Mouse (Mus musculus): Measurements from ENCODE around the gene Chrm1.
"Not testable (repeated sequence)": the region's sequence is repeated elsewhere in the genome, so short reads cannot be mapped to it uniquely, and the experiment has no call there.

Chrm1 gene

DNA sequence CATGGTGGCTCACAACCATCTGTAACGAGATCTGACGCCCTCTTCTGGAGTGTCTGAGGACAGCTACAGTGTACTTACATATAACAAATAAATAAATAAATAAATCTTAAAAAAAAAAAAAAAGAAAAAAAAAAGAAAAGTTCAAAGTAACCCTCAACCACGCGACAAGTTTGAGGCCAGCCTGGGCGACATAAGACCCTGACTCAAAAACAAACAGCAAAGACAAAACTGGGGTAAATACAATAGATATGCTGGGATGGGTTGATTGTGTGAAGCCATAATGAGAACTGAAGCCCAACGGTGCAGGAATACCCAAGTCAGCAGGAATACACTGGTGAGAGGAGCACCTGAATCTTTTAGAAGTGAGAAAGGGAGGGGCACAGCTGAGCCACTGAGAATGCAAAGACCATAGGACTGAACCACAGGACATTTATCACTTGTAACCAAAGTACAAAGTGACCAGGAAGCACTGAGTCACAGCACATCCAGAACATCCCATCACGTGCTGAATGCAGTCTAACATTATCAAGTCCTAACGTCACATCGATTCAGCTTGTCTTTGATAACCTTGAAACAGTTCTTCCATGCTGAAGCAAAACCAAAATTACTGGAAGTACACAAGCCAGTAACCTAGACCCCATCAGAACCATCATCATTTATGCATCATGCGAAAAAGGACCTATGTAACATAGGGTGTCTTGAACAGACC is 53.3 kb downstream of the Chrm1 start:
- no peak for DNase-seq (ENCODE audit: low spot score in 2 of 2)

DNA sequence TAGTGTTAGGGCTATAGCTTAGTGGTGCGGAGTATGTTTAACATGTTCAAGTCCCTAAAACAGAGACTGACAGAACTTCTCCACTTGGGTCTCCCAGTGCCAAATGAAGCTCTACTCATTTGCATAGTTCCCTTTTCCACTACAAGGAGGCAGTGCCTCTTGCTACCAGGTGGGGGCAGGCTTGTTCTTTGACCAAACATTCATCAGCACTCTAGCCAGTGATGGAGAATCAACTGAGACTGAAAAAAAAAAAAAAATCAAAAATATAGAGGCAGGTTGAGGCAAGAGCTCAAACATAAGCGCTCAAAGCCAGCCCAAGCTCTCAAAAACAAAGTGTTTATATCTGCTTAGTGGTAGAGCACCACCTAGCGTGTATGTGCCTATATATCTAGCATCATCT is 54.8 kb downstream of the Chrm1 start:
- DNase-seq (ENCODE audit: low spot score in 2 of 2): peak; percentile 55 to 72

DNA sequence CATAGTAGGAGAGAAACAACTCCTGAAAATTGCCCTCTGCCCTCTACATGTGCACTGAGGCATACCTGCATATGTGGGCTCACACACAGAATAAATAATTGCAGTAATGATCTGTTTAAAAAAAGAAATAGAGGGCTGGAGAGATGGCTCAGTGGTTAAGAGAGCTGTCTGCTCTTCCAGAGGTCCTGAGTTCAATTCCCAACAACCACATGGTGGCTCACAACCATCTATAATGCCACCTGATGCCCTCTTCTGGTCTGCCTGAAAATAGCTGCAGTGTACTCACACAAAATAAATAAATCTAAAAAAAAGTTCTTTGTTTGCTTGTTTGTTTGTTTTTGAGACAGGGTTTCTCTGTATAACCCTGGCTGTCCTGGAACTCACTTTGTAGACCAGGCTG is 55.4 kb downstream of the Chrm1 start:
- DNase-seq (ENCODE audit: low spot score in 2 of 2): not testable (repeated sequence)

DNA sequence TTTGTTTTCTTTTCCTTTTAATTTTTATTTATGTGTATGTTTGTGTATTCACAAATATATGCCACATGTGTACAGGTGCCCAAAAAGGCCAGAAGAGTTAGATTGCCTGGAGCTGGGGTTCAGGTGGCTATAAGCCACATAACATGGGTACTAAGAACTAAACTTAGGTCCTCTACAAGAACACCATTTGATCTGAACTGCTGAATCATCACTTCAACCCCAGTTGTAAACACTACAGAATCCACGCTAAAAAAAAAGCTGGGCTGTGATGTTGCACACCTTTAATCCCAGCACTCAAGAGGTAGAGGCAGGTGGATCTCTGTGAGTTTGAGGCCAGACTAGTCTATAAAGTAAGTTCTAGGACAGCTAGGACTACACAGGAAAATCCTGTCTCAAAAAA is 57.8 kb downstream of the Chrm1 start:
- DNase-seq (ENCODE audit: low spot score in 2 of 2): no peak

DNA sequence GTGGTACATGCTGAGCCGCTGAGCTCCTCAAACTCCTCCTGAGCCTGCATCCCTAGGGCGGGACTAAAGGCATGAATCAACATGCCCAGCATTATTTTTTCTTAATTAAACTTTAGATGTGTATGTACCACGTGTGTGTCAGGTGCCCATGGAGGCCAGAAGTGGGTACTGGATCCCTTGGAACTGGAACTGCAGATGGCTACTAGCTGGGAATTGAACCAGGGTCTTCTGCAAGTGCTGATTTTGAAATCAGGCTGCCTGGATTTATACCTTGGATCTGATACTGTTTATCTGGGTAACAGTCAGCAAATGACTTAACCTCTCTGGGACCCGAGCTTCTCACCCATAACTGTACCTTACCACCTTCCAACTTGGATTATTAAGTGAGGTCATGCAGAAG is 58.4 kb downstream of the Chrm1 start:
- DNase-seq (ENCODE audit: low spot score in 2 of 2): no peak

DNA sequence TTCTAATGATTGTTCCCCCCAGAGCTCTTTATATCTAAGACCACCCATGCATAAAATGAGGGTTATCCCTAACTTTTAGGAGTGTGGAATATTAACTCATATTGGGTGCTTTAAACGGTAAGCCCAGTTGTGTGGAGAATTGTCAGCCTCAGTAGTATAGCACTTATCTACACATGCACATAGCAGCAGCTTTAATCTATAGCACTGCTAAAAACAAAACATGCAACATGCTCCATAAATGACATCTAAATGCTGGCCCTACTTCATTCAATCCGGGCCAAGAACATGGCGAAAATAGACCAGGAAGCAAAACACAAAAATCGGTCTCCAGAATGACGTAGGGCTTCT is 58.9 kb downstream of the Chrm1 start:
- DNase-seq (ENCODE audit: low spot score in 2 of 2): no peak

DNA sequence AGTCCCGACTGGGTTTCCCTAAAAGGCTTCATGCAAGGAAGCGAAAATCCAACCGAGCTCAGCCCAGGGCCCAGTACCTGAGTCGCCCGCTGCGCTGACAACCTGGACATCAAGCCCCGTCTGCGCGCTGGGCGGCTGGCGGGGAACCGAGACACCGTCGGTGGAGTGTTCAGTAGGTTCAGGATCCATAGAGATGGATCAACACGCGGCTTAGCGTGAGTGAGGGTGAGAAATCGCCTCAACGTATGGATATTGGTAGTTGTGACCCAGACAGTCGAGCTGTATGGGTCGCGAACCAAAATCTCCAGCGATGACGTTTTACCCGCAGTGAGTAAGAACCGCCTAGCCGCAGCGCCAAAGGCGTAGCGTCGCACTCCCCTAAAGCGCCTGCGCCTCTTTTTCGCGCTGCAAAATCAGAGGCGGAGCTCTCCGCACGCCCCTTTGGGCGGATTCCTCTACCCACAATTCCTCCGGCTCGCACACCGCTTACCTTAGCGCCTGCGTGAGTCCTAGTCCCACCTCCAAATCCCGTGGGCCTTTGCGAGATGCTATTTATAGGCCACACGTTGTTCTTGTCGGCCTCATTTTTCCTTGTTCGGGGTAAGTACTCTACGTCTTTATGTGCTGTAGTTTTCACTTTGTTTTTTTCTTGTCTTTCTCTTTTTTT is 59.5 kb downstream of the Chrm1 start, which contains the start of gene Slc3a2:
Slc3a2 (minus strand) TSS at position 463 of the 667 bp plus-strand sequence.
- DNase-seq (ENCODE audit: low spot score in 2 of 2): peak; percentile 90 to 91

DNA sequence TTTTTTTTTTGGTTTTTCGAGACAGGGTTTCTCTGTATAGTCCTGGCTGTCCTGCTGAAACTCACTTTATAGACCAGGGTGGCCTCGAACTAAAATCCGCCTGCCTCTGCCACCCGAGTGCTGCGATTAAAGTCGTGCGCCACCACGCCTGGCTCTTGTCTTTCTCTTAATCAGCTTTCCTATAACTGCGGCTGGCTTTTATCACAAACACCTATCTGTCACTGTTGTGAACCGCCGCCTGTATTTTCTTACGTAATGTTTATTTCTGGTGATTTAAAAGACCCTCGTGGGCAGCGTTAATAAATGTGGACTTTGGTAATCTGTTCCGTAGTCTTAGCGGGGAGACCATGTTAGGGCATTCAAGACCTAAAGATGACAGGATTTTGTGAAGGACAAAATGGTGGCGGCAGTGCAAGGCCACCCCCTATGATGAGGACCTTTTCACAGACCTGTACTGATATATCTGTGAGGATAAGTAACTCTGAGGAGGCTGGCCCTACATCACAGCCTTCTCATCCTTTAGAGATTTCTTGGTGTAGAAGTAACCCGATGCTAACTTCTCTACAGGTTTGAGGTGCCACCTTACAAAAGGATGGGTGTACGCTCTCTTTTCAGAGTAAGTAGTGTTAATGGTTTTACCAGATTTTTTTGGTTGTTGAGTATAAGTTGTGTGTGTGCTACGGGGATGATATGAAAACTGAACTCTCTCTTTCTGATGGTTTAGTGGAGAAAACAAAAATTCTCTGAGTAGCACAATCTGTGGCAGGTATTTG is 60.2 kb downstream of the Chrm1 start:
- no peak for DNase-seq (ENCODE audit: low spot score in 2 of 2)

DNA sequence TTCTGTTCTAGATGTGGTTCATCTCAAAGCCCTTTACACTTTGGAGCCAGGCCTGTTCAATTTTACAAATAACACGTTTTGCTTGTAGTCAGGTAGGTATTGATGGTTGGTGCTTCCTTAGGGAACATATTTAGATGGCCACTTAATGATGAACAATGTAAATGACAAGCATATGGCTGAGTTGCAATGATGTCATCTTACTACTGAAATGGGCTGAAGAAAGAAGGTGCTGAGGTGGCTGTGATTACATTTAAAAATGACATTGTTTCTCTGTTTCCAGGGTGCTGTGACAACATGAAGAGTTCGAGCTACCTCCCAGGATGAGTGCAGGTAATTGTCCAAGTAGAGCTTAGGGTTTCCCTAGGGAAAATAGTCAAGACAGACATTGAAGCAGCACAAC is 60.8 kb downstream of the Chrm1 start:
- DNase-seq (ENCODE audit: low spot score in 2 of 2): no peak

DNA sequence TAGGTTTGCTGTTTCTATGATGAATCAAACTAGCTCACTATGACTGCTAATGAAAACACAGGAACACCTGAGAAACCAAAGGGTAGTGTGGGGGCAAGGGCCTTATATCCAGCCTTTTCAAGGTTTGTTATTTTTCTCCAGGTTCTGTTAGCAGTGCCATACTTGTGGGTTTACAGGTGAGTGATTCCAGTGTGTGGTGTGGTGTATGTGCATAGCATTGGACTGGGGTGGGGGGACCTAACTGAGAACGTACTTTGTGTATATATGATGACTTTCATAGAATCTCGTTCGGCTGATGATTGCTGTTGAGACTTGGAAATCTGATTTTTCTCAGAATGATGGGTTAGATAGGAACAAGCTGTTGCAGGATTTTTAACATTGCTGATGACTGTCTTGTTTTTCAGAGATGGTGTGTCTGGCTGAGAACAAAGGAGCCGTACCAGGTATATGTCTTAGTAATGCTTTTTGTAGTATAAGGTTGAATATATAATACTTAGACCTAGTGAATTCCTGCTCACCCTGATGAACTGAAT is 61.6 kb downstream of the Chrm1 start:
- no peak for DNase-seq (ENCODE audit: low spot score in 2 of 2)

DNA sequence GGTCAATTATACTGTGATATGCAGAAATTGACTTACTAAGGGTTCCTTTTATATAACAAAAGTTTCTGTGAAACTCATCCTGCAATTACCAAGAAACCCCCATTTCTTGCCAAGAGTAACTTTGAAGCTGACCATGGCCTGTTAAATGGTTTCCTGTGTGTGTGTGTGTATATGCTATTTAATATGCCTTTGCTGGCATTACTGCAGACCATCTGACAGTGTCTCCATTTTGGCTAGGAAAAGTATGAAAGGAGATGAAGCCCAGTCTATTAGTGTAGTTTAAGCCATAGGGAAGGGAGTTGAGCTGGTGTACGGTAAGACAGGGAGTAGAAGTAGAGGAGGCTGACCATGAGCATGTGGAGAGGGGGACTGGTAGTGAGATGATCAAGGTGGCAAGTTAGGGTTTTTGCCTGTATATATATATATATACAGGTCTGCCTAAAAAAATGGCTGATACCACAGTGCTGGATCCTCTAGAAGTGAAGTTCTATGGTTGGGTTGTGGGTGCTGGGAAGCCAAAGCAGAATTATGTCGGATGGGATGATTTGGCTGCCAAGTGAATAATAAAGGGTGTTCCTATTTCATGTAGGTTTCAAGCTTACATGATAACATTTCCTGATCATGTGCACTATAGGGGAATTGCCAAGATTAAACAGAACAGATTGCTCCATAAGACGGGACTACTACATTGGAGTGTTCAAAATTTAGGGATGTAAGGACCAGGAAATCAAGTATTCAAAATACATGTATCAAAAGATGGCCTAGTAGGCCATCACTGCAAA is 63.2 kb downstream of the Chrm1 start:
- no peak for DNase-seq (ENCODE audit: low spot score in 2 of 2)

DNA sequence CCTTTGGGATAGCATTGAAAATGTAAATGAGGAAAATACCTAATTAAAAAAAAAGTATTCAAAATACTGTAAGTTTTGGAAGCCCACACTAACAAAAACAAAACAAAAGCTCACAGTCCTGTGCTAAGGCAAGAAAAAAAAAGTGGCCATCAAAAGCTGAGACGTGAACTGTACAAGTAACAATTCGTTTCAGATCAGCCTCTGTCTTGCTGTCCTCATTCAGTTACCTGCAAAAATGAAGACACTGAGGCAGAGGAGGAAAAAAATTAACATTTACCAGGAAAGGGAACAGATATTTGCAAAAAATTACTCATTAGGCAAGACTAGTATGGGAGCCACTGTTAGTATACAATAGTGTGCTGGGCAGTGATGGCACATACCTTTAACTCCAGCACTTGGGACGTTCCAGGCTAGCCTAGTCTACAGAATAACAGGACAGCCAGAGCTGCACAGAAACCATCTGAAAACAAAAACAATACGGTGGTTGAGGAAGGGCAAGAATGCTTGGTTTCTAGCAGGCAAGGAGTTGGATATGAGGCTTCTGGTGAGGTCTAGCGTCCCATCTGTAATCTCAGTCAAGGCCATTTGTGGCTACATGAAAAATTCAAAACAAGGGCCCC is 64.0 kb downstream of the Chrm1 start:
- DNase-seq (ENCODE audit: low spot score in 2 of 2): no peak

DNA sequence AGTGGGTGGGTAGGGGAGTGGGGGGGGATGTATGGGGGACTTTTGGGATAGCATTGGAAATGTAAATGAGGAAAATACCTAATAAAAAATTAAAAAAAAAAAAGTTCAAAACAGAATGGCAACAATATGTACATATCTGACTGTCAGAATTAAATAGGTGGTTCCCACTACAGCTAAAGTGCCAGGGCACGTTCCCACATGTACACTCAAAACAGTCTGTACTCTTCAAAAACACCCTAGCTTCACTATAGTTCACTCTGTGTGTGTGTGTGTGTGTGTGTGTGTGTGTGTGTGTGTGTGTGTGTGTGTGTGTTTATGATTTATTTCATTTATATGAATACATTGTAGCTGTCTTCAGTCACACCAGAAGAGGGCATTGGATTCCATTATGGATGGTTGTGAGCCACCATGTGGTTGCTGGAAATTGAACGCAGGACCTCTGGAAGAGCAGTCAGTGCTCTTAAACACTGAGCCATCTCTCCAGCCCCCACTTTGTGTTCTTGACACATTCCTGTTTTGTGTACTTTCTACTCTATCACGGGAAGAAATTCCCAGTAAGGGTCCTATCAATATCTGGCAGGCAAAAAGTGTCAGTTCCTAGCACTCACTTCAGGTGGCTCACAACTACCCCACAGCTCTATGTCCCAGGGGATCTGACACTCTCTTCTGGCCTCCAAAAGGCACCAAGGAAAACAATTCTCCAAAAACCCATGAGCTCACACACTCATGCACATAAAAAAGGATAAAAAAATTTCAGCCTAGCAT is 64.9 kb downstream of the Chrm1 start:
- DNase-seq (ENCODE audit: low spot score in 2 of 2): not testable (repeated sequence)

All from spleen, postnatal 14 days (tissue).